Mouse (Mus musculus): ENCODE results near the gene Cacna1d. TPM values are rescaled to one million over a fixed set of nuclear protein-coding genes. Genes with fewer than 3 reads are reported as not detected.

Cacna1d gene
- polyA plus RNA-seq (2015; fragmentation: Nextera tagmentation; extraction: Ambion mirVana) = 7.1 and 8.2 TPM in 2 replicates

- Histone ChIP-seq H3K9me3 (no peaks in the 10 kb centered on the region), H3K4me2 (replicated peaks) (no peak within 1 kb of the TSS), H3K36me3 (peaks cover 39% of the 10 kb centered on the region), H3K9ac (replicated peaks) (no peak within 1 kb of the TSS), H3K4me3 (no peak within 1 kb of the TSS), H3K27ac (replicated peaks) (no peak within 1 kb of the TSS), H3K4me1 (peaks cover 21% of the 10 kb centered on the region), H3K27me3 (no peaks in the 10 kb centered on the region)
- ATAC-seq (replicated peaks) = no peak
- 90% methylated on average over 9 of the region's 9 CpGs for WGBS
These were observed at the start of gene Cacna1d for GRCm38 (mm10) chr14:30491342-30491741. Gene Cacna1d, minus strand, starts transcription at chr14:30491455.

GRCm38 (mm10) chr14:30533780-30534450, 42.7 kb upstream of the Cacna1d start:
- Histone ChIP-seq H3K36me3 (0 out of 2 replicates have a peak, but pooled peaks cover 3% of the 10 kb centered on the region), H3K4me2 (replicated peaks) (no peak overlapping the region), H3K27me3 (no peaks in the 10 kb centered on the region), H3K4me1 (peaks cover 12% of the 10 kb centered on the region), H3K27ac (replicated peaks) (no peak overlapping the region), H3K9ac (replicated peaks) (no peak overlapping the region), H3K9me3 (no peaks in the 10 kb centered on the region), H3K4me3 (no peak overlapping the region)
- WGBS = 77% methylated on average over 6 of the region's 6 CpGs
- no peak for ATAC-seq (replicated peaks)

- no peak overlapping the region for H3K9ac ChIP-seq (replicated peaks)
- H3K27me3 ChIP-seq = no peaks in the 10 kb centered on the region
- peaks cover 9% of the 10 kb centered on the region; the same call in 1 of the 2 replicates for H3K36me3 ChIP-seq
- 94% methylated on average over 6 of the region's 6 CpGs for WGBS
- no peak overlapping the region for H3K27ac ChIP-seq (replicated peaks)
- H3K4me3 ChIP-seq = no peak overlapping the region
- H3K9me3 ChIP-seq = no peaks in the 10 kb centered on the region
- H3K4me2 ChIP-seq (replicated peaks) = no peak overlapping the region
- peaks cover 12% of the 10 kb centered on the region for H3K4me1 ChIP-seq
- no peak for ATAC-seq (replicated peaks)
These were observed 40.6 kb upstream of the Cacna1d start for GRCm38 (mm10) chr14:30531896-30532295.

GRCm38 (mm10) chr14:30531431-30531830, 40.2 kb upstream of the Cacna1d start:
- Histone ChIP-seq H3K4me2 (replicated peaks) (no peak overlapping the region), H3K36me3 (peaks cover 12% of the 10 kb centered on the region), H3K4me3 (no peak overlapping the region), H3K27ac (replicated peaks) (no peak overlapping the region; the same call in 1 of the 2 replicates), H3K27me3 (no peaks in the 10 kb centered on the region), H3K4me1 (peaks cover 12% of the 10 kb centered on the region), H3K9ac (replicated peaks) (no peak overlapping the region), H3K9me3 (no peaks in the 10 kb centered on the region)
- 50% methylated on average over 5 of the region's 5 CpGs for WGBS
- ATAC-seq (replicated peaks) = no peak

GRCm38 (mm10) chr14:30530726-30531269, 39.5 kb upstream of the Cacna1d start:
- peak; percentile 76 for ATAC-seq (replicated peaks)
- Histone ChIP-seq H3K36me3 (peaks cover 17% of the 10 kb centered on the region), H3K4me1 (peaks cover 12% of the 10 kb centered on the region), H3K27me3 (no peaks in the 10 kb centered on the region), H3K27ac (replicated peaks) (peak overlapping the region; percentile 55), H3K9me3 (no peaks in the 10 kb centered on the region), H3K9ac (replicated peaks) (no peak overlapping the region), H3K4me3 (no peak overlapping the region), H3K4me2 (replicated peaks) (no peak overlapping the region)
- 25% methylated on average over 8 of the region's 8 CpGs for WGBS

GRCm38 (mm10) chr14:30529454-30529853, 38.2 kb upstream of the Cacna1d start:
- H3K4me2 ChIP-seq (replicated peaks) = no peak overlapping the region
- 90% methylated on average over 12 of the region's 12 CpGs for WGBS
- no peak for ATAC-seq (replicated peaks)

GRCm38 (mm10) chr14:30528961-30529360, 37.7 kb upstream of the Cacna1d start:
- Histone ChIP-seq H3K4me2 (replicated peaks) (no peak overlapping the region), H3K27ac (replicated peaks) (no peak overlapping the region), H3K27me3 (no peaks in the 10 kb centered on the region), H3K4me3 (no peak overlapping the region), H3K9ac (replicated peaks) (no peak overlapping the region), H3K9me3 (no peaks in the 10 kb centered on the region), H3K36me3 (peaks cover 34% of the 10 kb centered on the region), H3K4me1 (peaks cover 12% of the 10 kb centered on the region)
- no peak for ATAC-seq (replicated peaks)
- WGBS = 93% methylated on average over 5 of the region's 5 CpGs

More at GRCm38 (mm10) chr14:30529454-30529853, 38.2 kb upstream of the Cacna1d start:
- H3K27me3 ChIP-seq = no peaks in the 10 kb centered on the region
- no peak overlapping the region for H3K27ac ChIP-seq (replicated peaks)
- H3K4me3 ChIP-seq = no peak overlapping the region
- H3K36me3 ChIP-seq = peaks cover 30% of the 10 kb centered on the region
- H3K4me1 ChIP-seq = peaks cover 12% of the 10 kb centered on the region
- H3K9me3 ChIP-seq = no peaks in the 10 kb centered on the region
- no peak overlapping the region for H3K9ac ChIP-seq (replicated peaks)

GRCm38 (mm10) chr14:30528392-30528791, 37.1 kb upstream of the Cacna1d start:
- no peak overlapping the region for H3K4me3 ChIP-seq
- no peaks in the 10 kb centered on the region for H3K27me3 ChIP-seq
- H3K9me3 ChIP-seq = no peaks in the 10 kb centered on the region
- H3K36me3 ChIP-seq = peaks cover 40% of the 10 kb centered on the region
- H3K9ac ChIP-seq (replicated peaks) = no peak overlapping the region
- no peak overlapping the region for H3K4me2 ChIP-seq (replicated peaks)
- peaks cover 12% of the 10 kb centered on the region for H3K4me1 ChIP-seq
- no peak for ATAC-seq (replicated peaks)
- 89% methylated on average over 10 of the region's 10 CpGs for WGBS
- no peak overlapping the region for H3K27ac ChIP-seq (replicated peaks)

GRCm38 (mm10) chr14:30523356-30523755, 32.1 kb upstream of the Cacna1d start:
- no peak overlapping the region for H3K4me3 ChIP-seq
- peaks cover 78% of the 10 kb centered on the region for H3K36me3 ChIP-seq
- H3K4me1 ChIP-seq = no peaks in the 10 kb centered on the region
- WGBS = 78% methylated on average over 6 of the region's 6 CpGs
- H3K9ac ChIP-seq (replicated peaks) = no peak overlapping the region
- no peak for ATAC-seq (replicated peaks)
- no peak overlapping the region for H3K4me2 ChIP-seq (replicated peaks)
- no peak overlapping the region for H3K27ac ChIP-seq (replicated peaks)
- no peaks in the 10 kb centered on the region for H3K9me3 ChIP-seq
- H3K27me3 ChIP-seq = no peaks in the 10 kb centered on the region

- ATAC-seq (replicated peaks) = no peak
- no peak overlapping the region for H3K27ac ChIP-seq (replicated peaks)
- WGBS = 92% methylated on average over 5 of the region's 5 CpGs
- H3K27me3 ChIP-seq = no peaks in the 10 kb centered on the region
- H3K4me1 ChIP-seq = no peaks in the 10 kb centered on the region
- no peaks in the 10 kb centered on the region for H3K9me3 ChIP-seq
- H3K4me2 ChIP-seq (replicated peaks) = no peak overlapping the region
- H3K36me3 ChIP-seq = peaks cover 57% of the 10 kb centered on the region
- no peak overlapping the region for H3K4me3 ChIP-seq
- no peak overlapping the region for H3K9ac ChIP-seq (replicated peaks)
These were observed 28.1 kb upstream of the Cacna1d start for GRCm38 (mm10) chr14:30519323-30519722.

GRCm38 (mm10) chr14:30515931-30516723, 24.9 kb upstream of the Cacna1d start:
- H3K27me3 ChIP-seq = no peaks in the 10 kb centered on the region
- no peak overlapping the region for H3K4me3 ChIP-seq
- H3K9me3 ChIP-seq = no peaks in the 10 kb centered on the region
- H3K9ac ChIP-seq (replicated peaks) = no peak overlapping the region
- H3K4me1 ChIP-seq = no peaks in the 10 kb centered on the region
- peaks cover 50% of the 10 kb centered on the region for H3K36me3 ChIP-seq
- H3K4me2 ChIP-seq (replicated peaks) = no peak overlapping the region
- 89% methylated on average over 13 of the region's 13 CpGs for WGBS
- ATAC-seq (replicated peaks) = no peak
- H3K27ac ChIP-seq (replicated peaks) = no peak overlapping the region

GRCm38 (mm10) chr14:30512896-30513295, 21.6 kb upstream of the Cacna1d start:
- H3K4me1 ChIP-seq = no peaks in the 10 kb centered on the region
- H3K4me2 ChIP-seq (replicated peaks) = no peak overlapping the region
- peaks cover 42% of the 10 kb centered on the region for H3K36me3 ChIP-seq
- no peak overlapping the region for H3K4me3 ChIP-seq
- no peak overlapping the region for H3K27ac ChIP-seq (replicated peaks)
- H3K27me3 ChIP-seq = no peaks in the 10 kb centered on the region
- WGBS = 93% methylated on average over 5 of the region's 5 CpGs
- H3K9ac ChIP-seq (replicated peaks) = no peak overlapping the region
- H3K9me3 ChIP-seq = no peaks in the 10 kb centered on the region
- no peak for ATAC-seq (replicated peaks)

Measured in forebrain, embryonic 15.5 days (tissue).